Mouse (Mus musculus): Measurements from ENCODE around the gene Rbms2.
"Not testable (repeated sequence)": the region's sequence is repeated elsewhere in the genome, so short reads cannot be mapped to it uniquely, and the experiment has no call there.

The Rbms2 gene

GRCm38 (mm10) chr10:128179989-128180388 is at the start of gene Rbms2:
Gene Rbms2, minus strand, starts transcription at chr10:128180297.
- Histone ChIP-seq H3K27me3 (ENCODE audit: control insufficient read depth, insufficient read depth, low read length, poor library complexity, severe bottlenecking) (no peaks in the 10 kb centered on the region; the same call in 1 of the 2 replicates), H3K36me3 (ENCODE audit: control insufficient read depth, insufficient read depth, low read length, poor library complexity, severe bottlenecking) (no peaks in the 10 kb centered on the region)
- no peak for DNase-seq (ENCODE audit: low read depth, low spot score)

GRCm38 (mm10) chr10:128228009-128228408 is 47.9 kb upstream of the Rbms2 start:
- no peak for DNase-seq (ENCODE audit: low read depth, low spot score)
- no peaks in the 10 kb centered on the region for H3K36me3 ChIP-seq (ENCODE audit: control insufficient read depth, insufficient read depth, low read length, poor library complexity, severe bottlenecking)
- no peaks in the 10 kb centered on the region for H3K27me3 ChIP-seq (ENCODE audit: control insufficient read depth, insufficient read depth, low read length, poor library complexity, severe bottlenecking)

- H3K27me3 ChIP-seq (ENCODE audit: control insufficient read depth, insufficient read depth, low read length, poor library complexity, severe bottlenecking) = no peaks in the 10 kb centered on the region
- DNase-seq (ENCODE audit: low read depth, low spot score) = no peak
- H3K36me3 ChIP-seq (ENCODE audit: control insufficient read depth, insufficient read depth, low read length, poor library complexity, severe bottlenecking) = no peaks in the 10 kb centered on the region
These were observed 47.5 kb upstream of the Rbms2 start for GRCm38 (mm10) chr10:128227592-128227991.

GRCm38 (mm10) chr10:128225538-128225937 is 45.4 kb upstream of the Rbms2 start, which contains the start of gene Mip:
Gene Mip, plus strand, starts transcription at chr10:128225838.
- Histone ChIP-seq H3K27me3 (ENCODE audit: control insufficient read depth, insufficient read depth, low read length, poor library complexity, severe bottlenecking) (no peaks in the 10 kb centered on the region), H3K36me3 (ENCODE audit: control insufficient read depth, insufficient read depth, low read length, poor library complexity, severe bottlenecking) (no peaks in the 10 kb centered on the region)
- DNase-seq (ENCODE audit: low read depth, low spot score) = no peak

- no peaks in the 10 kb centered on the region for H3K36me3 ChIP-seq (ENCODE audit: control insufficient read depth, insufficient read depth, low read length, poor library complexity, severe bottlenecking)
- DNase-seq (ENCODE audit: low read depth, low spot score) = no peak
- no peaks in the 10 kb centered on the region for H3K27me3 ChIP-seq (ENCODE audit: control insufficient read depth, insufficient read depth, low read length, poor library complexity, severe bottlenecking)
These were observed 45.0 kb upstream of the Rbms2 start for GRCm38 (mm10) chr10:128225064-128225463.

- peak; percentile 13 for DNase-seq (ENCODE audit: low read depth, low spot score)
- Histone ChIP-seq H3K27me3 (ENCODE audit: control insufficient read depth, insufficient read depth, low read length, poor library complexity, severe bottlenecking) (no peaks in the 10 kb centered on the region), H3K36me3 (ENCODE audit: control insufficient read depth, insufficient read depth, low read length, poor library complexity, severe bottlenecking) (no peaks in the 10 kb centered on the region)
These were observed 41.6 kb upstream of the Rbms2 start for GRCm38 (mm10) chr10:128221533-128222286.

- H3K36me3 ChIP-seq (ENCODE audit: control insufficient read depth, insufficient read depth, low read length, poor library complexity, severe bottlenecking) = no peaks in the 10 kb centered on the region
- no peak for DNase-seq (ENCODE audit: low read depth, low spot score)
- H3K27me3 ChIP-seq (ENCODE audit: control insufficient read depth, insufficient read depth, low read length, poor library complexity, severe bottlenecking) = no peaks in the 10 kb centered on the region
These were observed 38.5 kb upstream of the Rbms2 start for GRCm38 (mm10) chr10:128218387-128219117.

GRCm38 (mm10) chr10:128214981-128215380 is 34.9 kb upstream of the Rbms2 start:
- Histone ChIP-seq H3K36me3 (ENCODE audit: control insufficient read depth, insufficient read depth, low read length, poor library complexity, severe bottlenecking) (peaks cover 1% of the 10 kb centered on the region; the same call in 1 of the 2 replicates), H3K27me3 (ENCODE audit: control insufficient read depth, insufficient read depth, low read length, poor library complexity, severe bottlenecking) (no peaks in the 10 kb centered on the region)
- DNase-seq (ENCODE audit: low read depth, low spot score) = no peak

GRCm38 (mm10) chr10:128214112-128214511 is 34.0 kb upstream of the Rbms2 start:
- not testable (repeated sequence) for H3K27me3 ChIP-seq (ENCODE audit: control insufficient read depth, insufficient read depth, low read length, poor library complexity, severe bottlenecking); DNase-seq (ENCODE audit: low read depth, low spot score); H3K36me3 ChIP-seq (ENCODE audit: control insufficient read depth, insufficient read depth, low read length, poor library complexity, severe bottlenecking)

- Histone ChIP-seq H3K27me3 (ENCODE audit: control insufficient read depth, insufficient read depth, low read length, poor library complexity, severe bottlenecking) (no peaks in the 10 kb centered on the region), H3K36me3 (ENCODE audit: control insufficient read depth, insufficient read depth, low read length, poor library complexity, severe bottlenecking) (peaks cover 1% of the 10 kb centered on the region; the same call in 1 of the 2 replicates)
- peak; percentile 86 for DNase-seq (ENCODE audit: low read depth, low spot score)
These were observed 32.8 kb upstream of the Rbms2 start for GRCm38 (mm10) chr10:128212871-128213323.

GRCm38 (mm10) chr10:128212148-128212547 is 32.1 kb upstream of the Rbms2 start:
- Histone ChIP-seq H3K27me3 (ENCODE audit: control insufficient read depth, insufficient read depth, low read length, poor library complexity, severe bottlenecking) (no peaks in the 10 kb centered on the region), H3K36me3 (ENCODE audit: control insufficient read depth, insufficient read depth, low read length, poor library complexity, severe bottlenecking) (peaks cover 1% of the 10 kb centered on the region; the same call in 1 of the 2 replicates)
- DNase-seq (ENCODE audit: low read depth, low spot score) = no peak

GRCm38 (mm10) chr10:128211390-128212108 is 31.5 kb upstream of the Rbms2 start, which contains the start of gene Spryd4:
Gene Spryd4, minus strand, starts transcription at chr10:128211807.
- H3K27me3 ChIP-seq (ENCODE audit: control insufficient read depth, insufficient read depth, low read length, poor library complexity, severe bottlenecking) = no peaks in the 10 kb centered on the region

GRCm38 (mm10) chr10:128210954-128211353 is 30.9 kb upstream of the Rbms2 start:
- Histone ChIP-seq H3K27me3 (ENCODE audit: control insufficient read depth, insufficient read depth, low read length, poor library complexity, severe bottlenecking) (no peaks in the 10 kb centered on the region), H3K36me3 (ENCODE audit: control insufficient read depth, insufficient read depth, low read length, poor library complexity, severe bottlenecking) (peaks cover 1% of the 10 kb centered on the region; the same call in 1 of the 2 replicates)
- no peak for DNase-seq (ENCODE audit: low read depth, low spot score)

More at GRCm38 (mm10) chr10:128211390-128212108, 31.5 kb upstream of the Rbms2 start, which contains the start of gene Spryd4:
- peaks cover 1% of the 10 kb centered on the region; the same call in 1 of the 2 replicates for H3K36me3 ChIP-seq (ENCODE audit: control insufficient read depth, insufficient read depth, low read length, poor library complexity, severe bottlenecking)
- peak; percentile 92 for DNase-seq (ENCODE audit: low read depth, low spot score)

GRCm38 (mm10) chr10:128210131-128210530 is 30.0 kb upstream of the Rbms2 start:
- H3K27me3 ChIP-seq (ENCODE audit: control insufficient read depth, insufficient read depth, low read length, poor library complexity, severe bottlenecking) = no peaks in the 10 kb centered on the region
- DNase-seq (ENCODE audit: low read depth, low spot score) = no peak
- H3K36me3 ChIP-seq (ENCODE audit: control insufficient read depth, insufficient read depth, low read length, poor library complexity, severe bottlenecking) = peaks cover 1% of the 10 kb centered on the region; the same call in 1 of the 2 replicates
